Mouse (Mus musculus): ENCODE data around the gene Grip1.

DNA sequence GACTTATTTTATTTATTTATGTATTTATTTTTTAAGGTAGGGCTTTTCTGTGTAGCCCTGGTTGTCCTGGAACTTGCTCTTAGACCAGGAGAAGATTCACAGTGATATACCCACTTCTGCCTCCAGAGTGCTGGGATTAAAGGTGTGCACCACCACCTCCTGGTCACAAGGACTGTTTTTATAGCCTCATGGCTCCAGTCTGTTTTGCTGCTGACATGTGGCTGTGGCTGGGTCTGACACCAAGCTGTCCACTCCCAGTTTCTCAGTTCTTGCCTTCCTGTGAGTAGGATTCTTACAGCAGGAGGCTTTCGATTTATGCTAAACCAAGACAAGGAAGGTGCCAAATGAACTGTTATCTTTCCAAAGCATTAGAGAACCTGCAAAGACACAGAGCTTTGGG lies 16.5 kb downstream of the Grip1 start:
- no peak for TF ChIP-seq CTCF (IDR thresholded peaks at IDR 0.05; ENCODE audit: borderline replicate concordance, insufficient read depth, low read length)
- no peak for TF ChIP-seq POLR2A (IDR thresholded peaks at IDR 0.05; ENCODE audit: low read depth, low read length)
